Mouse (Mus musculus): ENCODE measurements around the gene Sncg.

The Sncg gene

DNA sequence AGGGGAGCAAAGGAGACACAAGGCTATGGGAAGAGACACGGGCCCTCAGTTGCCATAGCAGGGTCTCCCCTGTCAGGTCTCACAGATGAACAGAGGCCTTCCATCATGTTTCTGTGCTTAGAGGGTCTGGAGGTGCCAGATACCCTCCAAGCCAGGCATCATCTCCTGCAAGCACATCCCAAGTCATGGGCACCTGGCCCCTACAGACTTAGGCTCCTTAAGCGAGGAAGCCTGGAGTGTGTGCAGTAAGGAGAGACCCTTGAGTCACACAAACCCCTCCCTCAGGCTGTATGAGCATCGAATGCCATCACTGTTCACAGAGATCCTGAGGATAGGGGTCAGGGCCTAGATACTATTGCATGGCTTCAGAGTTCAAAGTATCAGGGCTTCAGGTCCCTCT is 3.7 kb downstream of the Sncg start:
- DNase-seq (ENCODE audit: low read depth, low spot score): no peak

DNA sequence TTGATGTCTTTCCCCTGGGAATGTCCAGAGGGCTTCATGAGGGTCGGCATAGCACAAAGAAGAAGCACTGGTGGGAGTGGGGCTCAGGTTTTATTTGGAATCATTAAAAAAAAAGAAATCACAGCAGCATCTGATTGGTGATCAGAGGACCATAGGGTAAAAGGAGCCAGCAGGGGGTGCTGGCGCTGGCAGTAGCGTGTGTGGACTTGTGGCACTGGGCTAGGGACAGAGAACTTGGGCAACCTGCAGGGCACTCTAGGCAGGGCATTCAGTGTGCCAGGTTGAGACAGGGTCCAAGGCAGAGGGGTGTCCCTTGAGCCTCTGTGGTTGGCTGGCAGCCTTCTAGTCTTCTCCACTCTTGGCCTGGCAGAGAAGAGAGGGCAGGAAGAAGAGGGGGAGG is 4.4 kb downstream of the Sncg start:
- no peak for DNase-seq (ENCODE audit: low read depth, low spot score)

DNA sequence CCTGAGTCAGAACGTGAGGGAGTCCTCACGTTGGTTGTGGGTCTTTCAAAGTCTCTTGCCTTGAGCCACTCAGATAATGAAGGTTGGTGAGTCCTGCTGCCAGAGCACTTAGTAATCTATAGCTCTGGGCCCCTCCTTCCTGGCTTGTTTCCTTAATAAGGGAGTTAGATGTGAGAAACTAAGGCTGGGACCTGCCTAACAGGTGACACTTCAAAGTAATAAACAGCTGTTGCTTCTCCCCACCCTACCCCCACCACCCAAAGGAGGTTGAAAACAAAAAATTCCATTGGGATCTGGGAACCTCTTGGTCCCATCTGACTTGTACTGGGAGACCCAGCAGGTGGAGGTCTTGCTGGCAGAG is 9.5 kb downstream of the Sncg start:
- DNase-seq (ENCODE audit: low read depth, low spot score): peak; percentile 55

DNA sequence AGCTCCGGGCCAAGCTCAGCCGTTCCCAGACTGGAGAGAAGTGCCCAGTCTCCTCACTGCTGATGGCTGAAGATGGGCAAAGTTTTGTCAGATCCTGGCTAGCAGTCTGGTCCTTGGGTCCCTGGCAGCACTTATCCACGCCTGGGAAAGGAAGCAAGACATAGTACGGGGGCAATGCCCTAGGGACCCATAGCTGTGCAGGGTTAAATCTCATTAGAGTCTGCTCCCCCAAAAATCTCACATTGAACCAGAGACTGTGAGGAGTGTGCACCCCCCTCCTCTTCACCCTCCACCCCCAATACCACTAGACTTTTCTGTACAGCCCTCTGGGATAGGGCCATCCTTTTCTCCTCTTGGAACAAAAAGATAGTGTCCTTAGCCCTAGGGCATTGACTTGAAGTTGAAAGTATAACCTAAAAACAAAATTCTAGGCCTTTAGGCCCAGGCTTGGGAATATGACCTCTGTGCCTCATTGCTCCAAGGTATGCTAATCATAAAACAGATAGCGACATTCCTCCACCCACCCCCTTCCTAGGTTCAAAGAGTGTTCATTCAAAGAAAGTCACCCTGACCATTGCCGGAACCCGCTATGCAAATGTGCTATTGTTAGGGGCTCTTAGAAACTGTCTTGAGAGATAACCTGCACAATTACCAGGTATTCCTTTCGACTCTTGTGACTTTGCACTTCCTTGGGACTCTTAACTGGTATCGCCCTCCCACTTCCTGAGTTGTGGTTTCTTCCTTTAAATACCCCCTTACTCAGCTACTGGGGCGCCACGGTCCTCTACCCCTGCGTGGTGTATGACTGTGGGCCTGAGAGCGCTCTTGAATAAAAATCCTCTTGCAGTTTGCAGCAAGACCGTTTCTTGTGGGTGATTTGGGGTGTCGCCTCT is 10.1 kb downstream of the Sncg start:
- peak; percentile 57 for DNase-seq (ENCODE audit: low read depth, low spot score)

DNA sequence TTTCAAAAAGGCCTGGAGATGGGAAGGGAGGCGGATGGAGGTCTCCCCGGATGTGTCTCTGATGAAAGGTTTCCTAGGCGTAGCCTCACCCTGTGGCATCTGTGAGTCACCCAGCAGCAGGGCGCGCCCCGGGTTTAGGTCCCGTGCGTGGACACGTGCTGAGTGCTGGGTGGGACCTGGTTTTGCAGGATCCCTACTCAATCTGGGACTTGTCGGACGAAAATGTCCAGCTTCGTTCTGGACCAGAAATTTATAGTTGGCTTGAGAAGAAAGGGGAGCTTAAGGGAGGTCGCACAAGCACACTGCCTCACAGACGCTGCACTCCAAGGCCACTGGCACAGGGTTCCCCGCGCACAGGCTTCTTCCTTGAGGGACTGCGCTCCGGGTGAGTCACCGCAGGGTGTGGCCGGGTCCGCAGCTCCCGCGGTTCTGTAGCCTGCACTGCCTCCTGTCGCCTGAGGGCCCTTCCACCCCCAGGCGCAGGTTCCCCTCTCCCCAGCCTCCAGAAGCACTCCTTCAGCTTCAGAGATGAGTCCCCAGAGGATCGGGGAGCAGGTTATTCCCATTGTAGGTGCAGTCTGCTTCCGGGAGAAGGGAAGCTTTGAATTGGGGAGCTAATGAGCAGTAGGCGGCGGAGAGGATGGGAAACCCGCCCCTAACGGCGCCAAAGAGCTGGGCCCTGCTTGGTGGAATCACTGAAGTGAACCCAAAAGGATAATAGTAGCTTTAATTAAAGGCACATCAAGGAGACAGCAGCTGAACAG is 10.9 kb downstream of the Sncg start:
- peak; percentile 89 for DNase-seq (ENCODE audit: low read depth, low spot score)

DNA sequence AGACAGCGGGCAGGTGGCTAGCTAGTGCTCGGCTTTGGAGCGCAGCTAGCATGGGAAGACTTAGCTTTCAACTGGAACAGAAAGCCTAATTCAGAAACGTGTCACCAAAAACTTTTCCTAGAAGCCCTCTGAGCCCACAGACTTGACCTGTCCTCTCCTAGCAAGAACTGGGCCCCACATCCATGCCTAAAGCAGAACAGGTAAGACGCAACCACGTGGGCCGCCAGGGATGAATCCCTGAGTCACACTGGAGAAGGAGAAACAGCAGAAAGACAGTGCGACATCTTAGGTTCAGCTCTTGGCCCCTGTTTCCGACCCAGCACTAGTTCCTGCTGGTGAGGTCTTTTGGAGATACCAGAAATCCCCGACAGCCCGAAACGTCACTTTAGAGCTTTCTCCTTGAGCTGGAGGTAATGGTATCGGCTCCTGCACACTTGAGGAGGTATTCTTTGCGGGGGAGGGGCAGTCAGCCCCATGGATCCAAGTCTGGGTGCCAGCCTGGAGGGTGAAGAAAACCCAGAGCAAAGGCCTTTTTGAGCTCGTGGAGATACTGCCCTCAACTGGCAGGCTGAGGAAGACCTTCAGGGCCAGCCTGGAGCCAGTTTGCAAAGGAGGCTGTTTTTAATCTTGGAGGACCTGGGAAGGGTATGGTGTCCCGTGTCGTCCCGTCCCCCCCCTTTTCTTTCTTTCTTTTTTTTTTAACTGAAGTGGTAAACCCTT is 11.7 kb downstream of the Sncg start:
- peak; percentile 90 for DNase-seq (ENCODE audit: low read depth, low spot score)

DNA sequence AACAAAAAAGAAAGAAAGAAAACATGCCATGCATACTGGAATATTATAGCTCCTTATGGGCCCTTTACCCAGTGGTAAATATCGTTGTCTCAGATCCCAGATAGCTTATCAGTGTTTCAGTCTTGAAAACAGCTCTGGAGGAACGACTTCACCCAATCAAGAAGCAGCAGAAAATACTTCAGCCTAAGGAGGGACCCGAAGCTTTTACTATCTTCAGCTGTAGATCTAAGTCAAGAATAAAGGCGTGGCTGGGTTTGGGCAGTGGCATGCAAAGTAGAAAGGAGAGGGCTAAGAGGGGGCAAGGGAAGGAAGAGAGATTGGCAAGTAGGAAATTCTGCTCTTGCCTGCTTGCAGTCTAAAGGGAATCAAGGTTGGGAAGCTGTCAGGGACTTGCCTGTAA is 12.5 kb downstream of the Sncg start:
- DNase-seq (ENCODE audit: low read depth, low spot score): peak; percentile 48

DNA sequence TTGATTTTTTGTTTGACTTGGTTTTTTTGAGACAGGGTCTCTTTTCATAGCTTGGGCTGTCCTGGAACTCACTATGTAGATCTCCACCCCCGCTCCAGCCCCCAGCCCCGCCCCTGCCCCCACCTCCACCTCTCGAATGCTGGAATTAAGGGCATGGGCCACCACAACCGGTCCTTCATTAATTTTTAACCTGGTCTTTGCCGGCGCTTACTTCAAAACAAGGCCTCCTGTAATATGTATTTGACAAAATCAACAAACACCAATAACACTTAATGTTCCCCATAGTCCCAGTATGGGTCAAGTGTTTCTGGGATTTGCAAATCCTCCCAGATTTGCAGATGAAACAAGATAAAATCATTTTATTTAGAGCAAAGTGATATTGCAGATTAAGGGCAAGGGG is 14.3 kb downstream of the Sncg start:
- no peak for DNase-seq (ENCODE audit: low read depth, low spot score)

DNA sequence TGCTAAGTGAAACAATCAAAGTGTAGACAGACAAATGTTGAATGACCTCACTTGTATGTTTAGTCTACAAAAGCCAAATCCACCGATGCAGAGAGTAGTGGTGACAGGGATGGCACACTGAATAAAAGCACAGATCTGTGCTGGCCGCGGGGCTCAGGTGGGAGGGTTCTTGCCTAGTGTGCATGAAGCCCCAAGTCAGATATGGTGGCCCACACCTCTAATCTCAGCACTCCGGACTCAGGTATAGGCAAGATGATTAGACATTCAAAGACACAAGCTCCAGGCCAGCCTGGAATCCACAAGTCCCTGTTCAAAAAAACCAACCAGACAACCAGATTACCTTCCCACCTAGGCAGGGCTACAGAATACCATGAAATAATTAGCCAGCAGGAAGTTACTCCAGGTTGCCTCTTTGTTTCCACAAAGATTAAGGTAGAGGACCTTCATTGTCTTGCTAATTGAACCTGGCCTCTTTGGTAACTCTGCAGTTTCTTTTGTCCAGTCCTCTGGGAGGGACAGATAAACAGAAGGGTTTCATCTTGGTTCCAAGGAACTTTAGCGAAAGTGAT is 14.8 kb downstream of the Sncg start:
- peak; percentile 97 for DNase-seq (ENCODE audit: low read depth, low spot score)

DNA sequence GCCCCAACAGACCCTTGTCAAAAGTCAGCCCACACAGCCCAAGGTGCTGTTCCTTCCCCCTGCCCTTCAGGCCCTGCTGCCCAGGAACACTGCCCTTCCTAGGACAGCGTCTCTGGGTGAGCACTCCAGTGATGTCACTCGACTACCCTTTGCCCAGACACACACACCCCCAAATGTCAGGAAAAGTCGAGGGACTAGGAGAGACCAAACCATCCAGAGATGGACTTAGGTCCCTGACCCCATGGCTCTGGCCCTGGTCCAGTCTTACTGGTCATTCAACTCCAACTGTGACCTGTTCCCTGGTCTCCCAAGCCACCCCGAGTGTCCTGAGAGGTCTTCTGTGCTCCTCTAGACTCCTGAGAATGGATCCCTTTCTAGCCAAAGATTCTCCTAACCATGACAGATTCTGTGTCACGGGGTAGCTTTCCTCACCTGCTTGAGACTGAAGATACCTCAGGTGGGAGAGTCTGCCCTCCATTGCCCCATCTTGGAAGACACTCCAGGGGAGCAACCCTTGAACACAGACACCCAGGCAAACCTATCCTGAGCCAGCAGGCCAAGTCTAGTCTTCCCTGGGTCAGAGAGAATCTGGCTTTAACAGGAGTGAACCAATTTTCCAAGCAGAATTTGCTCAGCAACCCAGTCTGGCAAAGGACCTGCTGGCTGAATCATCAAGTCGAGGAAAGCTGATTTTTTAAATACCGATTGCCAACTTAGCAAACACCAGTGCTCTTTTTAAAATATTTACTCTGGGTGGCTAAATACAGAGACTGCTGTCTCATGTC is 16.7 kb downstream of the Sncg start:
- DNase-seq (ENCODE audit: low read depth, low spot score): peak; percentile 49

DNA sequence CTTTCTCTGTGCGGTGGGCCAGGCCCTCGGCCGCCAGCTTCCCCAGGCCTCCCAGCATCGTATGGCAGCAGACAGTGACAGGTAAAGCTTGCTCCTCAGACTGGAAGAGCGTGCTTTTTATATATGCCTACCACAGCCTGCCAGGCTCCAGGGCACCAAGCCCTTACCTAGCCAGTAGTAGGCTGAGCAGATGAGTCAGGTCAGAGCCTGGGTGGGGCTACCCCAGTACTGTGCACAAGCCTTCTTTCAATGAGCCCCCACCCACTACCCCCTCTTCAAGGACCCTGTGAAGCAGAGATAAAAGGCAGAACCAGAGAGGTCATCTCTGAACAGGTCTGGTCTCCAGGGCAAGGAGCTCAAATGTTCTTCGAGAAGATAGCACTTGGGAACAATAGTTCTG is 19.3 kb downstream of the Sncg start, which contains the start of gene Fam25c:
Fam25c (minus strand) TSS at position 133 of the 400 bp plus-strand sequence.
- no peak for DNase-seq (ENCODE audit: low read depth, low spot score)

DNA sequence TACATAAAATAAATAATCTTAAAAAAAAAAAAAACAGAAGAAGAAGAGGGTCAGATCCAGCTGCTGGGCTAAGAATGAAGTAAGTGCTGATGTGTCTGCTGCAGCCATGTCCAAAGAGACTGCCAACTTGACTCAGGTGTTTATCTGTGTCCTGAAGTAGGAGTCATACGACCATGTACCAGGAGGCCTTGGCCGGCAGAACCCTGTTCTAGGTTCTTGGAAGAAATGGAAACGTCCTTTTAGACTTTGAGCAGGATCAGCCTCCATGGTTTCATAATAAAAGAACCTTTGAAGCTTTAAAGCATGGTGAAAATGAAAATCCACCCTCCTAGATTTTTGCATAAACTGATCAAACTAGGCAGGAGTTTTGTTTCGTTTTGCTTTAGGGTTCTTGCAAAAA is 20.1 kb downstream of the Sncg start:
- DNase-seq (ENCODE audit: low read depth, low spot score): no peak

DNA sequence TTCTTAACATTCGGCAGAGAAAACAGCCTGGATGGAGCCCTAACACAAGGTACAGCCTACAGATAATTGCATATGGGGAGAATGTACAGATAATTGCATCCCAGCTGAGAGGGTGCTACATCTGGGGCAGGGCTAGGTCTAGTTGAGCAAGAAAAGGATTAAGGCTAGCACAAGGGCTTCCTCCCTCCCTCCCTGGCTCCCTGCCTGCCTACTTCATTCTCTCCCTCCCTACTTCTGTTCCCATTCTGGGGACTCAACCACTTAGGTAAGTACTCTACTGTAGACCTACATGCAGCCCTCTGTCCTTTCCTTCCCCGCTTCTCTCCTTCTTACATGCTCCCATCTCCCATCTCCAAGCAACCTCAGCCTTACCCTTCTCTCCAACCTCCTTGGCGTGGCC is 21.3 kb downstream of the Sncg start:
- no peak for DNase-seq (ENCODE audit: low read depth, low spot score)

DNA sequence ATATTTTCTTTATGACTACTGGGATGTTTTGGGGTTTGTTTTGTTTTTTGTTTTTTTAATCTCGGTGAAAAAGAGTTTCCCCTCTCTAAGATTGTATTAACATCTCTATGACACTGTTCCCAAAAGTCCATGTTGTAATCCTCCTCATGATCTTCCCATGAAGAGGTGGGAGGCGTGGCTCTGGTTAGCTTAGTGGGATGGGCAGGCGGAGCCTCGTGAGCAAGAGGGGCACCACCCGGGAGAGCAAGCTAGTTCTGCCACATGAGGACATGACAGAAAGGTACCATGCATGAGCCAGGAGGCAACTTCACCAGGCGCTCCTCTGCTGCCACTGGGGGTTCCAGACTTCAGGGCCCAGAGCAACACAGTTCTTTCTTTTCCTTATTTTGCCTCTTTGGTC is 22.1 kb downstream of the Sncg start:
- DNase-seq (ENCODE audit: low read depth, low spot score): peak; percentile 52

DNA sequence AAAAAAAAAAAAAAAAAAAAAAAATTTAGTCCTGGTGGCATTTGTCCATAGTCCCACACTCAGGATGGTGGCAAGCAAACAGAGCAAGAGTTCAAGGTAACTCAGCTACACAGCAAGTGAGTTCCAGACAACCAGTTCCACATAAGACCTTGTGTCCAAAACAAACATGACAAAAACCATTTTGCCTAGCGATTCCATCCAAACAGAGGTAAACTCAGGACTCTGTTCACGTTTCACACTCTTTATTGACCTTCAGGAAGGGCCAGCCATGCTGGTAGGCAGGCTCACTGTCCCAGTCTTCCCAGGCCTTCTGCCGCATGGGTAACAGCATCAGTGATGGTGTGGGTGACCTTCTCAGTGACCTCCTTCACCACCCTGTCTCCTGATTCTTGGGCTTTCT is 22.9 kb downstream of the Sncg start:
- DNase-seq (ENCODE audit: low read depth, low spot score): no peak

DNA sequence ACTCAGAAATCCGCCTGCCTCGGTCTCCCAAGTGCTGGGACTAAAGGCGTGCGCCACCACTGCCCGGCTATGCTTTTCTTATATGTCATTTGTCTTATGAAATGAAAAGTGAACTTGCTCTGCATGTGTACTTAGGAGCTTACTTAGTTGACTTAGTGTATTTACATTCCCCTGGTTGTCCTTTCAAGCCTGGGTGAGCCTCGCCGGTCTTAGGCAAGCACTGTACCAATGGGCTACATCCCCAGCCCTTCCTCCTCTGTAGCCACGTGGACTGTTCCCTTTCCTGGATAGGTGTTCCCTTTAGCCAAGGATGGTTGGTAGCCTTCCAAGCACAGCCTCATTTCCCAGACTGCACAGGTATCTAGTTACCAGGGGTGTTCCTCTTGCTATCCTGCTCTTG is 25.6 kb downstream of the Sncg start:
- peak; percentile 74 for DNase-seq (ENCODE audit: low read depth, low spot score)

DNA sequence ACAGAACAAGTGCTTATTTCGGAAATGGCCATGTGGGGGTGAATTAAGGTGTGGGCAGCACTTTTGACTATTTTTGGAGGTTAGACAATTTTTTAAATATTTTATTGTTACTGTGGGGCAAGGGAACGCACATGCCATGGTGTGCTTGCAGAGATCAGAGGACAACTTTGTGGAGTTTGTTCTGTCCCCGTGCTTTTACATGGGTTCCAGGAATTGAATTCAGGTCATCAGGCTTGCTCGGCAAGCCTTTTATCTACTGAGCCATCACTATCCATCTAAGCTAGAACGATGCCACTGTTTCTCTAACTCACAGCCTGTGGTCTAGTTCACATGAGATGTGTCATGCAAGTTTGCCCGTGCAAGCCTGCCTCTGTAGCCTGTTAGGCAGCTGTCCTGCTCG is 26.3 kb downstream of the Sncg start:
- no peak for DNase-seq (ENCODE audit: low read depth, low spot score)

DNA sequence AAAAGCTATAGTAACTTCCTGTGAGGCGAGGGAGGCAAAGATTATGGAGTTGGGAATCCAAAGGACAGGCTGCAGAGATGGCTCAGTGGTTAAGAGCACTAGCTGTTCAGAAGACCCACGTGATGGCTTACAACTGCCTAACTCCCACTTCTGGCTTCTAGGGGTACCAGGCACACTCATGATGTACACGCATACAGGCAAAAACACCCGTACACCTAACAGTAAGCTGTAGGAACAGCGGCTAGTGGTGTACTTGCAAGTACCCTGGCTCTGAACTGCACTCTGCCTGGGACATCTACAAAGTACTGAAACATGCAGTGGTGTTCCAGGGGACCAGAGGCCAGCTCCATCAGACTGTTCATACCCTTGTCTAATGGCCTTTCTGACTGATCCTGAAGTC is 27.5 kb downstream of the Sncg start:
- no peak for DNase-seq (ENCODE audit: low read depth, low spot score)

DNA sequence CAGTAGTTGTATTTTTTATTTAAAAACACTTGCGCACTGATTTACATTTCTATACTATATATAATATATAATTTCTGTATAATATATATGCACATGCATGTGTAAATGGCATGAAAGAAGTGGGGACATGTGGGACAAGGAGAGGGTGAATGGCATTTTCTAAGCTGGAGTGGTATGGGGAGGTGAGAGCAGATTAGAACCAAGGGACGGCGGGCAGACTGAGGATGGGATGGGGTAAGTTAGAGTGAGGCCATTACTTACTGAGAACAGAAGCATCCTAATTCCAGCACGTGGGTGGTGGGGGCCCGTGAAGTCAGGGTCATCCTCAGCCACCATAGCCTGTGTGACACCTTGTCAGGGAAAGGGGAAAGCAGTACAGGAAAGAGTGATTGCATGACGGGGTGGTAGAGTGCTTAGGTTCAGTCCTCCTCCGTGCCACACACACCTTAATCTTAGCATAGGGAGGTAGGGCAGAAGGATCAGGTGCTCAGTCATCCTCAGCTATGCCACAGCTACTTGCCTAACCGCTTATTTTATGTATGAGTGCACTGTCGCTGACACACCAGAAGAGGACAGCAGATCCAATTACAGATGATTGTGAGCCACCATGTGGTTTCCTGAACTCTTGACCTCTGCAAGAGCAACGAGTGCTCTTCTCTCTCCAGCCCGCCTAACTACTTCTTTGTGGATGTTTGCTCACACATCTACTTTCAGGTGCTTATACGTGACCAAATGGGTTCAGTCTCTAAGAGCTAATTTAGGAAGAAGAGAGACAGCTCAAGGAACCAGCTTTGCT is 28.6 kb downstream of the Sncg start:
- no peak for DNase-seq (ENCODE audit: low read depth, low spot score)

DNA sequence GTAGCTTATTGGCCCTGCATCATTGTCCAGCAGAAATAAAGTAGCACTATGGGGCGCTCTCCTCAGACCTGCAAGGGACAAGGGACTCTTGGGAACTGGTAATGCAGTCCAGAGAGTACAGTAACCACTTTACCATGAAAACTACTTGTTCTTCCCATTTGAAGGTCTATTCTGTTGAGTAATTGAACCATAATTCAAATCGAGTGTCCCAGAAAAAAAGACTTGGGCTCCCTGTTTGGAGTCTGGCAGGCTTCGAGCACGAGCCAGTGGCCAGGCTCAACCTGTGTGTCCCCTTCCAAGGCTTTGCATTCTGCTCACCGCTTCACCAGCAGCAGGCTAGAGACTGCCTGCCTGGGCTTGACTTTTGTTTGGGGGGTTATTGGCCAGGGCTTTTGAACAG is 30.2 kb downstream of the Sncg start:
- DNase-seq (ENCODE audit: low read depth, low spot score): no peak

Data from ES-CJ7 (cell line).